ENCODE assay signal across 8 mouse cellular contexts in genomic region chr4:104911685-104912084, GRCm38 (mm10). TPM values are rescaled to one million over a fixed set of nuclear protein-coding genes. Genes with fewer than 3 reads are reported as not detected.
A peak's percentile ranks its signal among the peaks of the same experiment; 100 is the strongest.
DNase-seq lines count a peak whose midpoint lies in the region; ATAC-seq and TF ChIP-seq lines count a peak whose summit lies in the region.

No protein-coding gene starts in this region.

- WGBS in hindbrain, embryonic 11.5 days = 41% methylated on average over 7 of the region's 7 CpGs
- WGBS in hindbrain, embryonic 16.5 days = 37% methylated on average over 7 of the region's 7 CpGs
- WGBS in intestine, embryonic 14.5 days = 25% methylated on average over 7 of the region's 7 CpGs
- 46% methylated on average over 7 of the region's 7 CpGs for WGBS in midbrain, postnatal 0 days

- DNase-seq in hindbrain, embryonic 11.5 days (ENCODE audit: low spot score) = peak; percentile 85
- peak; percentile 25 for DNase-seq in c-Kit-positive CD71-positive TER-119-positive erythroid progenitor cells, embryonic 14.5 days (ENCODE audit: low spot score)
- peak; percentile 76 for DNase-seq in forelimb bud, embryonic 11.5 days (ENCODE audit: low read depth, low spot score)
- peak; percentile 85 for DNase-seq in intestine, embryonic 14.5 days (ENCODE audit: low spot score)
- peak; percentile 32 to 43 for DNase-seq in left cerebral cortex, adult 8-10 months (ENCODE audit: low spot score in 2 of 2)
- peak; percentile 54 for DNase-seq in midbrain, postnatal 0 days (ENCODE audit: low spot score)
- DNase-seq in thymus, adult 18-20 months = peak; percentile 5 to 12

- H3K4me2 ChIP-seq in hindbrain, embryonic 11.5 days (replicated peaks; ENCODE audit: low read depth, low read length) = no peak overlapping the region
- no peak overlapping the region for H3K4me2 ChIP-seq in hindbrain, embryonic 16.5 days (ENCODE audit: low read length)
- no peak overlapping the region for H3K4me2 ChIP-seq in intestine, embryonic 14.5 days (ENCODE audit: low read length)
- H3K4me2 ChIP-seq in midbrain, postnatal 0 days (ENCODE audit: low read depth, low read length, poor library complexity, severe bottlenecking) = no peak overlapping the region

- peak; percentile 63; the same call in 1 of the 2 replicates for ATAC-seq in hindbrain, embryonic 11.5 days (ENCODE audit: low FRiP score)
- no peak for ATAC-seq in hindbrain, embryonic 16.5 days
- 0 out of 2 replicates have a peak, but pooled peaks have one; percentile 58 for ATAC-seq in intestine, embryonic 14.5 days (replicated peaks; ENCODE audit: low FRiP score, low TSS enrichment, low read depth)
- no peak for ATAC-seq in midbrain, postnatal 0 days (ENCODE audit: low FRiP score)

- H3K36me3 ChIP-seq in hindbrain, embryonic 11.5 days (ENCODE audit: control insufficient read depth, insufficient read depth, low read length) = no peaks in the 10 kb centered on the region
- no peaks in the 10 kb centered on the region for H3K36me3 ChIP-seq in hindbrain, embryonic 16.5 days (ENCODE audit: control insufficient read depth, insufficient read depth, low read length)
- H3K36me3 ChIP-seq in intestine, embryonic 14.5 days (ENCODE audit: control insufficient read depth, insufficient read depth, low read length) = no peaks in the 10 kb centered on the region
- H3K36me3 ChIP-seq in midbrain, postnatal 0 days (ENCODE audit: insufficient read depth, low read length) = no peaks in the 10 kb centered on the region

- no peak overlapping the region for H3K4me3 ChIP-seq in hindbrain, embryonic 11.5 days (ENCODE audit: low read depth, low read length)
- H3K4me3 ChIP-seq in hindbrain, embryonic 16.5 days (ENCODE audit: low read length) = no peak overlapping the region
- no peak overlapping the region for H3K4me3 ChIP-seq in intestine, embryonic 14.5 days (ENCODE audit: low read depth, low read length)
- no peak overlapping the region for H3K4me3 ChIP-seq in midbrain, postnatal 0 days (ENCODE audit: low read depth, low read length)

- H3K27me3 ChIP-seq in hindbrain, embryonic 11.5 days (ENCODE audit: control insufficient read depth, insufficient read depth, low read length) = no peaks in the 10 kb centered on the region
- H3K27me3 ChIP-seq in hindbrain, embryonic 16.5 days (replicated peaks; ENCODE audit: control insufficient read depth, insufficient read depth, low read length) = 0 out of 2 replicates have a peak, but pooled peaks cover 5% of the 10 kb centered on the region
- peaks cover 4% of the 10 kb centered on the region; the same call in 1 of the 2 replicates for H3K27me3 ChIP-seq in intestine, embryonic 14.5 days (replicated peaks; ENCODE audit: control insufficient read depth, insufficient read depth, low read length)
- H3K27me3 ChIP-seq in midbrain, postnatal 0 days (ENCODE audit: insufficient read depth, low read length) = no peaks in the 10 kb centered on the region

- H3K9ac ChIP-seq in hindbrain, embryonic 11.5 days (ENCODE audit: low read depth, low read length) = no peak overlapping the region
- no peak overlapping the region for H3K9ac ChIP-seq in hindbrain, embryonic 16.5 days (ENCODE audit: low read depth, low read length)
- no peak overlapping the region for H3K9ac ChIP-seq in intestine, embryonic 14.5 days (ENCODE audit: low read length)
- H3K9ac ChIP-seq in midbrain, postnatal 0 days (replicated peaks; ENCODE audit: low read length, poor library complexity, severe bottlenecking) = no peak overlapping the region

- no peaks in the 10 kb centered on the region for H3K9me3 ChIP-seq in hindbrain, embryonic 11.5 days (ENCODE audit: control insufficient read depth, low read length)
- H3K9me3 ChIP-seq in hindbrain, embryonic 16.5 days (ENCODE audit: control insufficient read depth, low read length) = no peaks in the 10 kb centered on the region
- H3K9me3 ChIP-seq in intestine, embryonic 14.5 days (ENCODE audit: control insufficient read depth, low read length) = no peaks in the 10 kb centered on the region
- H3K9me3 ChIP-seq in midbrain, postnatal 0 days (ENCODE audit: low read length) = no peaks in the 10 kb centered on the region

- no peak overlapping the region for H3K27ac ChIP-seq in hindbrain, embryonic 11.5 days (ENCODE audit: low read depth, low read length)
- no peak overlapping the region for H3K27ac ChIP-seq in hindbrain, embryonic 16.5 days (ENCODE audit: low read depth, low read length)
- no peak overlapping the region for H3K27ac ChIP-seq in intestine, embryonic 14.5 days (ENCODE audit: low read depth)
- H3K27ac ChIP-seq in midbrain, postnatal 0 days (ENCODE audit: low read depth, low read length) = no peak overlapping the region

- H3K4me1 ChIP-seq in hindbrain, embryonic 11.5 days (replicated peaks; ENCODE audit: control insufficient read depth, insufficient read depth, low read length) = no peaks in the 10 kb centered on the region
- no peaks in the 10 kb centered on the region; the same call in 1 of the 2 replicates for H3K4me1 ChIP-seq in hindbrain, embryonic 16.5 days (ENCODE audit: control insufficient read depth, insufficient read depth, low read depth, low read length)
- H3K4me1 ChIP-seq in intestine, embryonic 14.5 days (replicated peaks; ENCODE audit: control insufficient read depth, insufficient read depth, low read length) = no peaks in the 10 kb centered on the region
- H3K4me1 ChIP-seq in midbrain, postnatal 0 days (ENCODE audit: insufficient read depth, low read length) = no peaks in the 10 kb centered on the region

- TF ChIP-seq CTCF in midbrain, postnatal 0 days (IDR thresholded peaks at IDR 0.05) = peak; percentile 77

RNA-seq across cellular contexts. Expression of gene Fyb2, which starts 1.6 kb away (rescaled TPM):
- 0.04 and 0.20 TPM in 2 replicates for polyA plus RNA-seq in hindbrain, embryonic 11.5 days (2014; fragmentation: Nextera tagmentation; extraction: Ambion mirVana)
- polyA plus RNA-seq in hindbrain, embryonic 16.5 days (2015; fragmentation: Nextera tagmentation; extraction: Ambion mirVana) = 0.11 and 0.16 TPM in 2 replicates
- polyA plus RNA-seq in intestine, embryonic 14.5 days (2014; fragmentation: Nextera tagmentation; extraction: Ambion mirVana) = 0.05 TPM in 1 of 2 replicates, not detected in the other
- total RNA-seq in left cerebral cortex, adult 8-10 months (2022) = 1 to 10 TPM in 3 of 4 experiments, under 1 TPM in 1; 0.80 to 1.8 (median 1.0) TPM
- total RNA-seq in midbrain, postnatal 0 days (2014; rRNA removed) = 0.19 and 0.49 TPM in 2 replicates
- 0.28 and 0.38 TPM in 2 replicates for polyA plus RNA-seq in midbrain, postnatal 0 days (2015; fragmentation: Nextera tagmentation; extraction: Ambion mirVana)

RNA-seq across cellular contexts. Expression of gene C8a, which starts 35.5 kb away (rescaled TPM):
- 0.13 TPM in 1 of 2 replicates, not detected in the other for polyA plus RNA-seq in hindbrain, embryonic 11.5 days (2014; fragmentation: Nextera tagmentation; extraction: Ambion mirVana)
- polyA plus RNA-seq in hindbrain, embryonic 16.5 days (2015; fragmentation: Nextera tagmentation; extraction: Ambion mirVana) = not detected in 2 replicates
- polyA plus RNA-seq in intestine, embryonic 14.5 days (2014; fragmentation: Nextera tagmentation; extraction: Ambion mirVana) = 0.05 TPM in 1 of 2 replicates, not detected in the other
- under 1 TPM in 2 of 4 experiments, not detected in 2; 0.24 to 0.34 TPM for total RNA-seq in left cerebral cortex, adult 8-10 months (2022)
- not detected in 2 replicates for total RNA-seq in midbrain, postnatal 0 days (2014; rRNA removed)
- 0.04 and 0.06 TPM in 2 replicates for polyA plus RNA-seq in midbrain, postnatal 0 days (2015; fragmentation: Nextera tagmentation; extraction: Ambion mirVana)

RNA-seq across cellular contexts. Expression of gene Gm17662, which starts 54.6 kb away (rescaled TPM):
- polyA plus RNA-seq in hindbrain, embryonic 11.5 days (2014; fragmentation: Nextera tagmentation; extraction: Ambion mirVana) = not detected in 2 replicates
- not detected in 2 replicates for polyA plus RNA-seq in hindbrain, embryonic 16.5 days (2015; fragmentation: Nextera tagmentation; extraction: Ambion mirVana)
- polyA plus RNA-seq in intestine, embryonic 14.5 days (2014; fragmentation: Nextera tagmentation; extraction: Ambion mirVana) = not detected in 2 replicates
- not detected for total RNA-seq in left cerebral cortex, adult 8-10 months (2022)
- total RNA-seq in midbrain, postnatal 0 days (2014; rRNA removed) = not detected in 2 replicates
- polyA plus RNA-seq in midbrain, postnatal 0 days (2015; fragmentation: Nextera tagmentation; extraction: Ambion mirVana) = not detected in 2 replicates

Comparison
In these comparisons a context has a peak if more than half of its experiments do, and no peak if none do; other contexts are left out.
1. ATAC-seq: peak in hindbrain, embryonic 11.5 days (single experiment) and intestine, embryonic 14.5 days (single experiment); none in hindbrain, embryonic 16.5 days (single experiment) and midbrain, postnatal 0 days (single experiment).
2. DNase-seq: peak in every context shown above with its lines; median percentile 85 in hindbrain, embryonic 11.5 days; 85 in intestine, embryonic 14.5 days; 76 in forelimb bud, embryonic 11.5 days; 54 in midbrain, postnatal 0 days; 38 in left cerebral cortex, adult 8-10 months; 25 in c-Kit-positive CD71-positive TER-119-positive erythroid progenitor cells, embryonic 14.5 days; 8 in thymus, adult 18-20 months.